Mouse (Mus musculus) erythroblast, embryonic 14.5 days (primary cell): ENCODE measurements around the gene Gjc1.

Source experiments
- GATA1 ChIP-seq: IDR thresholded peaks from 2 replicates; pipeline ENCODE4 v1.6.1; 2012; ENCODE audit warnings: low read length, inconsistent platforms, mixed read lengths
- TAL1 ChIP-seq: IDR thresholded peaks from 3 replicates; pipeline ENCODE4 v1.6.1; 2012; ENCODE audit warnings: low read length, inconsistent platforms, mixed read lengths

DNA sequence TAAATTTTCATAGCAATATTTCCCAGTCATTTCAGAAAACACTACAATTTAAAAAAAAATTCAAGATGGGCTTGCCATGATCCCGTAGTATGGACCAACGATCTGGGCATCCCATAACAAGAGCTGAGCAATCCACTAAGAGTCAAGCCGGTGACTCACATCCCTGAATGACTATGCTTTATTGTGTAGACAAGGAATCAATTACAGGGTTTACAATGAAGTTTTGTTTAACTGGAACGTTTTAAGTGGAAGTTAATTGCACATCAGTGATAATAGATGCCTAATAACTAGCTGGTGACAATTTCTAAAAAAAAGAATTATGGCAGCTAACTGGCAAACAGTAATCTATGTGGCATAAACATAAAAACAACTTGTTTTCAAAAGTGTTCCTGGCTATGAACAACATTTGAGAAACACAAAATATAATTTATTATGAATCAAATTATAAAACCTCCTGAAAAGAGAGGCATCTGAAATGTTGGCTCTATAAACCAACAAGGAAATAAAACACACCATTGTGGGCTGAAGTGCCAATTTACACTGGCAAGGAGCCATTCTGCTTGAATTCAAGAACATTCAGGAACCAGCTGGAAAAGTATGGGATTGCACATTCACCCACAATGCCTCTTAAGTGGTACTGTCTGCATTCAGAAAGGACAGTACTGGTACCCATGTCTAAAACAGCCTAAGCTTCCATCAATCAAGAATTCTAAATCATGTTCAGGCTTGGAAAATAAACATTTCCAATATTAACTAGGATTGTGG is 8.6 kb downstream of the Gjc1 start:
- TF ChIP-seq GATA1: no peak
- no peak for TF ChIP-seq TAL1
